Mouse (Mus musculus) megakaryocyte progenitor cell, adult 5-6 weeks (primary cell): ENCODE results near the gene Plekha6. TPM values are rescaled to one million over a fixed set of nuclear protein-coding genes. Genes with fewer than 3 reads are reported as not detected.

ENCODE experiments used
- ATAC-seq: replicated peaks from 2 replicates; pipeline ENCODE4 v1.8.0; 2016; ENCODE audit warnings: mild to moderate bottlenecking, moderate TSS enrichment, inconsistent platforms; ENCODE audit not compliant: poor library complexity
- total RNA-seq, 2 experiments: library from RNA; stranded (forward) in 1 of 2; stranded (reverse) in 1 of 2; fragments of 157-497, 149-512 nt in 1 of 2; fragments of 200-1000 nt in 1 of 2; gene quantifications; 2 replicates each; pipeline versions ENCODE4 v1.2.3 to v1.2.4; 2015 to 2017

Gene Plekha6
- total RNA-seq, 2 experiments from 2014 or later, result 1.1 to 1.8 TPM

GRCm38 (mm10) chr1:133210766-133211165 is 46.8 kb downstream of the Plekha6 start:
- no peak for ATAC-seq

- no peak for ATAC-seq
Measured at GRCm38 (mm10) chr1:133212273-133212672, 48.3 kb downstream of the Plekha6 start.

- ATAC-seq, result no peak
Measured at GRCm38 (mm10) chr1:133213098-133213497, 49.1 kb downstream of the Plekha6 start.

- no peak for ATAC-seq
Measured at GRCm38 (mm10) chr1:133213901-133214300, 49.9 kb downstream of the Plekha6 start.

GRCm38 (mm10) chr1:133214672-133215359 is 50.8 kb downstream of the Plekha6 start:
- peak; percentile 75 for ATAC-seq

- ATAC-seq, result no peak
Measured at GRCm38 (mm10) chr1:133215360-133215700, 51.3 kb downstream of the Plekha6 start.

GRCm38 (mm10) chr1:133215753-133216152 is 51.7 kb downstream of the Plekha6 start:
- ATAC-seq, result no peak

- no peak for ATAC-seq
Measured at GRCm38 (mm10) chr1:133217031-133217430, 53.0 kb downstream of the Plekha6 start.

- no peak for ATAC-seq
Measured at GRCm38 (mm10) chr1:133219106-133219505, 55.1 kb downstream of the Plekha6 start.

- no peak for ATAC-seq
Measured at GRCm38 (mm10) chr1:133221459-133221858, 57.4 kb downstream of the Plekha6 start.

- ATAC-seq, result peak; percentile 51; the same call in 1 of the 2 replicates
Measured at GRCm38 (mm10) chr1:133222445-133222995, 58.5 kb downstream of the Plekha6 start.

GRCm38 (mm10) chr1:133224674-133225073 is 60.7 kb downstream of the Plekha6 start:
- no peak for ATAC-seq

GRCm38 (mm10) chr1:133225137-133225536 is 61.1 kb downstream of the Plekha6 start:
- ATAC-seq, result no peak

- no peak for ATAC-seq
Measured at GRCm38 (mm10) chr1:133225561-133225960, 61.6 kb downstream of the Plekha6 start.

- no peak for ATAC-seq
Measured at GRCm38 (mm10) chr1:133225963-133226660, 62.1 kb downstream of the Plekha6 start.

GRCm38 (mm10) chr1:133226928-133227327 is 62.9 kb downstream of the Plekha6 start:
- ATAC-seq, result peak; percentile 34

GRCm38 (mm10) chr1:133227378-133227777 is 63.4 kb downstream of the Plekha6 start:
- 0 out of 2 replicates have a peak, but pooled peaks have one; percentile 47 for ATAC-seq

GRCm38 (mm10) chr1:133228809-133229487 is 64.9 kb downstream of the Plekha6 start:
- peak; percentile 40; the same call in 1 of the 2 replicates for ATAC-seq

- no peak for ATAC-seq
Measured at GRCm38 (mm10) chr1:133231523-133232193, 67.6 kb downstream of the Plekha6 start.

GRCm38 (mm10) chr1:133235909-133236308 is 71.9 kb downstream of the Plekha6 start:
- ATAC-seq, result no peak
